Mouse (Mus musculus) embryonic fibroblast, embryonic 13.5 days (primary cell): ENCODE measurements at regions not wholly inside any gene's neighbourhood (a gene's known extent, or its start where the extent isn't known, plus 50 kb on each side); places are given as distances from the start of the nearest gene placed in this dataset.

Source experiments
- H3K27ac ChIP-seq: 2 replicates; pipeline ENCODE4 v1.5.1; 2012; ENCODE audit warnings: low read length, control low read depth, inconsistent platforms; ENCODE audit not compliant: insufficient read depth
- H3K4me1 ChIP-seq: 2 replicates; pipeline ENCODE4 v1.6.1; 2011; ENCODE audit warnings: low read length; ENCODE audit not compliant: control insufficient read depth, insufficient read depth
- H3K4me3 ChIP-seq: 2 replicates; pipeline ENCODE4 v1.5.1; 2011; ENCODE audit warnings: mild to moderate bottlenecking, control low read depth, low read length; ENCODE audit not compliant: insufficient read depth
- CTCF ChIP-seq: IDR thresholded peaks from 2 replicates; pipeline ENCODE4 v1.5.1; 2011; ENCODE audit warnings: mild to moderate bottlenecking, control low read depth, low read length, moderate library complexity, borderline replicate concordance; ENCODE audit not compliant: insufficient read depth
- POLR2A ChIP-seq: IDR thresholded peaks from 2 replicates; pipeline ENCODE4 v1.6.1; 2011; ENCODE audit warnings: low read depth, mild to moderate bottlenecking, control low read depth, low read length, moderate library complexity

GRCm38 (mm10) chr12:12520311-12520852 lies 258.4 kb downstream of the Fam49a start:
- no peak for TF ChIP-seq CTCF
- TF ChIP-seq POLR2A, result no peak
- Histone ChIP-seq H3K27ac (no peak overlapping the region), H3K4me3 (no peak overlapping the region), H3K4me1 (no peaks in the 10 kb centered on the region)

GRCm38 (mm10) chr12:12518490-12519070 lies 256.6 kb downstream of the Fam49a start:
- no peak overlapping the region for H3K4me3 ChIP-seq
- H3K27ac ChIP-seq, result no peak overlapping the region
- H3K4me1 ChIP-seq, result no peaks in the 10 kb centered on the region
- TF ChIP-seq CTCF, result no peak
- no peak for TF ChIP-seq POLR2A

GRCm38 (mm10) chr12:12517020-12517419 lies 255.1 kb downstream of the Fam49a start:
- Histone ChIP-seq H3K4me1 (no peaks in the 10 kb centered on the region; the same call in 1 of the 2 replicates), H3K4me3 (no peak overlapping the region), H3K27ac (no peak overlapping the region)
- no peak for TF ChIP-seq CTCF
- no peak for TF ChIP-seq POLR2A

DNA sequence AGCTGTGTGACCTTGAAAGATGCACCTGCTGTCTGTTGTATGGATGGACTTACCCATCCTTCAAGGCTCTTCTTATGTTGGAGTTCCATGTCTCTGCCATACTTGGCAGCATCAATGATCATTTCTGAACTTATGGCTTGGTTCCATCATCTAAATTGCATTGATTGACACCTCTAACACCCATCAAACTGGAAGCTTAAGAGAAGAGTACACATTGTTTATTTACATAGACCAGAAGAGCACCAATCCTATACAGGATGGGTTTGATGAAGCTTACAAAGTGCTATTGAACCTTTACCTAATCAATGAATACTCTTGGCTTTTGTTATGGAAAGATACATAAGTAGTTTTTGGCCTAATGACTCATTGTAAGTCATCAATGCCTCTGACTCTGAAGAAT lies 248.8 kb downstream of the Fam49a start:
- H3K4me3 ChIP-seq, result no peak overlapping the region
- H3K27ac ChIP-seq, result no peak overlapping the region
- H3K4me1 ChIP-seq, result no peaks in the 10 kb centered on the region; the same call in 1 of the 2 replicates
- TF ChIP-seq POLR2A, result no peak
- no peak for TF ChIP-seq CTCF

DNA sequence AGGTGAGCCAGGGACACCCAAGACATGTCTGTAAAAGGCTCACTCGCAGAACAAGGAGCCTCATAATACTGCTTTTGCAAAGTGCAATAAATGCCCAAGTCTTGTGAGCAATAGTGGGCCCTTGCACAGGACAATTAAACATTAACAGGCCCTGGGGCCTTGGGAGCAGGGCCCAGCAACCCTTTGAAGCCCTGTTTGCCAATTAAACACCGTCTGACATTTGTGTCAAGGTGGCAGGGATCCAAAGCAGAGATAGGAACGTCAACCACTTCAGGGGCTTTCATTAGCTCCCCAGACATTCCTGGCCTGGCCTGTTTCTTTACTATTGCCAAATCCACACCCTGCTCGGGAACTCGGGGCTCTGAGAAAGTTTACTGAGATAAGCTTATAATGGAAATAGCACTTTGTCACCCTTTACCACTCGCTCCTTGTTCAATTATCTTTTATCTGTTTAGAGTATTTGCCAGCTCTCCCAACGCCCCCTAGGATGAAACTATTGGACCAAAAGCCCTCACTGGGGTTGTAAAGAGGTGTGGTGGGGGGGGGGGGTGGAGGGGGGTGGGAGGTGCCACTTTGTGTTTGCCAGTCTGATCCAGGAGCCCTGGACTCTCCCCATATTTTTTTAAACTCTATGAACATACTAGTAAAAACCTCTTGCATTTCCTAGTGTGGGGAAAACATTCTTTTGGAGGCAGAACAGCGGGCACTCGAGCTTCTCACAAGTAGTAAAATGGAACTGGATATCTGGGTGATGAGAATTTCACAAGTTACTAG lies 247.4 kb downstream of the Fam49a start:
- no peak overlapping the region for H3K27ac ChIP-seq
- TF ChIP-seq POLR2A, result no peak
- no peak for TF ChIP-seq CTCF
- no peak overlapping the region for H3K4me3 ChIP-seq
- H3K4me1 ChIP-seq, result no peaks in the 10 kb centered on the region; the same call in 1 of the 2 replicates

DNA sequence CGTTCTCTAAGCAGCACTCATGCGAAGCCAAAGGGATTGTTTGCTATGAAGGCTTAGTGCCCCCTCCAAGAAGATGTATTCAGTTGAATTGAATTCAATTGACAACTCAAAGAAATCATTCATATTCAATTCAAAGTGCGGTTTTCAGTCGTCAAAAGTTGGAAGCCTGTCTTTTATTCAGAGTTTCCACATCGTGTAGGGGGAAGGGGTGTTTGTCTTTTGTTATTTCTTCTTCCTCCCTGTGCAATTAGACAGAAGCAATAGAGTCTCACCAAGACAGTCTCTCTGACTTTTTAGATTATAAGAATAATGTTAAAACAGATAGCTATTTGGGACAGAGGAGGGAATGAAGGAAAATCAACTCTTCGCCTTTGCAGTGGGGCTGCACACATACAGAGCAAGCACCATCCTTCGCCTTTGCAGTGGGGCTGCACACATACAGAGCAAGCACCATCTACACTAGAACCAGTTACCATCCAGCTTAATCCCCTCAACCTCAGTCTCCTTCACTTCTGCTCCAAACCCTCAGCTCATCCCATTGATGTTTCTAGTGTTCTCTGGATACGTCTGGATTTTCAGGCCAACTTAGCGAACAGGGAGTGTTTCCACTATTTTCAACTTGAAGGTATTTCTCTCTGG lies 246.7 kb downstream of the Fam49a start:
- H3K4me3 ChIP-seq, result no peak overlapping the region
- H3K27ac ChIP-seq, result no peak overlapping the region
- H3K4me1 ChIP-seq, result no peaks in the 10 kb centered on the region; the same call in 1 of the 2 replicates
- no peak for TF ChIP-seq POLR2A
- no peak for TF ChIP-seq CTCF

GRCm38 (mm10) chr12:12506671-12507070 lies 244.7 kb downstream of the Fam49a start:
- no peaks in the 10 kb centered on the region for H3K4me1 ChIP-seq
- H3K27ac ChIP-seq, result no peak overlapping the region
- H3K4me3 ChIP-seq, result no peak overlapping the region
- no peak for TF ChIP-seq CTCF
- no peak for TF ChIP-seq POLR2A

- Histone ChIP-seq H3K27ac (no peak overlapping the region), H3K4me3 (no peak overlapping the region), H3K4me1 (no peaks in the 10 kb centered on the region)
- TF ChIP-seq POLR2A, result no peak
These were observed 243.7 kb downstream of the Fam49a start for GRCm38 (mm10) chr12:12505590-12505989.

- Histone ChIP-seq H3K27ac (no peak overlapping the region), H3K4me1 (no peaks in the 10 kb centered on the region; the same call in 1 of the 2 replicates), H3K4me3 (no peak overlapping the region)
- TF ChIP-seq CTCF, result no peak
- no peak for TF ChIP-seq POLR2A
These were observed 238.0 kb downstream of the Fam49a start for GRCm38 (mm10) chr12:12499903-12500302.

DNA sequence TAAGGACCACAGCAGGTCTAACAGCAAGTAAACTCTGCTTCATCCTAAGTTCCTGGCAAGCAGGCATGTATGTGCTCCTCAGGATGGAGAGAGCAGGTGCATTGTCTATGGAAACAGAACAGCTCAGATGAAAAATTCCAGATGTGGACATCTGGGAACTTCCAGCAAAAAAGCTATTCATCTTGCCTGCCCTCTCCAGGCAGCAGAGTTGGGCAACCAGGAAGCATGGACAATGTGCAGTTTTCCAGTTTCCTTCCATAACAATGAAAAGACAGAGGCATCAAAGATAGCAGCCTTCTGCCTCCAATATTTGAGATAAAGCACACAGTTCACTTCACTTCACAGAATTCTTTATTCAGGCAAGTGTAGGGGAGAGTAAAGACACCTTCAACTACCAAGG lies 236.7 kb downstream of the Fam49a start:
- TF ChIP-seq CTCF (no peak), POLR2A (no peak)
- no peak overlapping the region for H3K4me3 ChIP-seq
- H3K4me1 ChIP-seq, result no peaks in the 10 kb centered on the region; the same call in 1 of the 2 replicates
- no peak overlapping the region for H3K27ac ChIP-seq
